Mouse (Mus musculus): ENCODE results near the gene Nphs1. TPM values are rescaled to one million over a fixed set of nuclear protein-coding genes. Genes with fewer than 3 reads are reported as not detected.

Gene Nphs1
- not detected for polyA plus RNA-seq (2017; shearing (Covaris generic))

DNA sequence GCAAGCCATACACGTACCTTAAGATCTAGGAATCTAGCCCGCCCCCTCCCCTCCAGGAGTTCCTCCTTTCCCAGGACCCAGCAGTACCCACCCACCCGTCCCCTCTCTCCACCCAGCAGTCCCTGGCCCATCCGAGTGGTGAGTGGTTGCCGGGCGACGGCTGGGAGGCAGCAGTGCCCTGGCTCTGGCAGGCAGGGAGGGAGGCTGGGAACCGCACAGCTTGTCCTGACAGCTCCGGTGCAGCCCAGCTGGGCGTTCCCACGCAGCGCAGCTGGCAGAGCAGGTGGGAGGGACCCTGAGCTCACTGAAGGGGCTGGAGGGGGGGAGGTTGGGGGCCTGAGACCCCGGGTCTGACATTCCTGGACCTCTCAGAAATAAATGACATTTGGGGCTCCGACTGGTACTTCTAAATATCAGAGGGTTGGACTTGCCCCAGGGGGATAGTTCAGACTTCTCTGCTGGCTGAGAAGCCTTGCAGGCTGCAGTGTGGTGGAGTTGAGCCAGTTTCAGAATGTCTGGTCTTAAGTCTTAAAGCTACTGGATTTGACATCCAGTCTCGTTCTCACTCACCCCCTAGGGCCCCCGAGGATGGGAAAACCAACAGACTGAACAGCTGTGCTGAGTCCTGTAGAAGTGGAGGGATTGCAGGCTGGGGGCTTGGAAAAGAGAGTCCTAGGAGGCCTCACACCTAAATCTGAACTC is at the start of gene Nphs1, which contains the start of gene Kirrel2:
TSS of gene Nphs1 (plus strand) at position 687 of the 702 bp plus-strand sequence.
TSS of gene Kirrel2 (minus strand) at position 62 of the 702 bp plus-strand sequence.

DNA sequence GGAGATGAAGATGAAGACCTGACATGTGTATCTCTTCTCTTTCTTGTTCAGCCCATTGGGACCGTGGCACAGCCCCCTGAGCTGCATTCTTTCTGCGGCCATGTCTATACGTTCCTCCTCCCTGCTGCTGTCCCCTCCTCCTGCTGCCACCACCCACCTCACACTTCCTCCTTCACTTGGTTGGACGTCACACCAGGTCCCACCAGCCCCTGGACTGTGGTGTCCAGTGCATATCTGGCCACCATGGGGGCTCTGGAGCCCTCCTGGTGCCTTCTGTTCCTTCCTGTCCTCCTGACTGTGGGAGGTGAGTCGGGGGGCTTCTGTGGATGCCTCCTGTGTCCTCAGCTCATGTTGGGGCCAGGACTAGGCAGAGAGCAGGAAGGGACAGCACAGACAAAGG is 44.5 kb upstream of the Nphs1 start, which contains the start of gene Tyrobp:
TSS of gene Tyrobp (plus strand) at position 165 of the 400 bp plus-strand sequence.

DNA sequence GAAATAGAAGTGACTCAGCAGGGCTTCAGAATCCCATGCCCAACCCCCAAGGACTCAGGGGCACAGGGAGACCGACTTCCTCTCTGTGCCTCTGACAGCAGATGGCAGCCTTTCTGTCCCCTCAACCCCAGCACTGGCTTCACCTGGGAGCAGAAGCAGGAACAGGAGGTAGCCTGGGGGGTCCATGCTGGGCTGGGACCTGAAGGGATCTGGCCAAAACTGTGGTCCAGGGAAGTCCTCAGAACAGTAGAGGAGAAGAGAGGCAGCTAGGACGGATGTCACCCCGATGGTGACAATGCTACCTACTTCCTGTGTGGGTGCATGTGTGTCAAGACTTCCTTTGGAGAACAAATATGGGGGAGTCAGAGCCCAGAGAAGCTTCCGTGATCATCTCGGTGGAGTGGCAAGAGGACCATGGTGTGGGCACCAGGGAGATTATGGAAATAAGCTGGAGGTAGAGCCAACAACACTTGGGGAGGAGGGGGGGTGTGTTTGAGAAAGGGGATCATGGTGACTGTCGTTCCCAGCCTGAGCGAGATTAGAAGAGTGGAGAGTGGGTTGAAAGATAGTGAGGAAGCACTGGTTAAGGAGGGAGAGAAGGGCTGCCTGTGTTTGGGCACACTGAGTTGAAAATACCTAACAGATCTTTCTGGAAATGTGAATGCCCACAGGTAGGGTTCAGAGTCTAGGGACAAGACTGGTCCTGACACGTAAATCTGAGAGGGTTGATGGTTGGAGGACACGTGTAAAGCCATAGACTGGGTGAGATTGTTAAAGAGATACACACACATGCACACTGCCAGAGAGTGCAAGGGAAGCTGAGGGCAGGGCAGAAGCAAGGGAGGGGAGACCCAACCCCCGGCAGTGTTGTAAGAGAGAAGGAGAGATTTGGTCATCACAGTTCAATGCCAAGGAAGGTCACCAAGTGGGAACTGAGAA is 38.3 kb upstream of the Nphs1 start, which contains the start of gene Hcst:
TSS of gene Hcst (minus strand) at position 294 of the 939 bp plus-strand sequence.

DNA sequence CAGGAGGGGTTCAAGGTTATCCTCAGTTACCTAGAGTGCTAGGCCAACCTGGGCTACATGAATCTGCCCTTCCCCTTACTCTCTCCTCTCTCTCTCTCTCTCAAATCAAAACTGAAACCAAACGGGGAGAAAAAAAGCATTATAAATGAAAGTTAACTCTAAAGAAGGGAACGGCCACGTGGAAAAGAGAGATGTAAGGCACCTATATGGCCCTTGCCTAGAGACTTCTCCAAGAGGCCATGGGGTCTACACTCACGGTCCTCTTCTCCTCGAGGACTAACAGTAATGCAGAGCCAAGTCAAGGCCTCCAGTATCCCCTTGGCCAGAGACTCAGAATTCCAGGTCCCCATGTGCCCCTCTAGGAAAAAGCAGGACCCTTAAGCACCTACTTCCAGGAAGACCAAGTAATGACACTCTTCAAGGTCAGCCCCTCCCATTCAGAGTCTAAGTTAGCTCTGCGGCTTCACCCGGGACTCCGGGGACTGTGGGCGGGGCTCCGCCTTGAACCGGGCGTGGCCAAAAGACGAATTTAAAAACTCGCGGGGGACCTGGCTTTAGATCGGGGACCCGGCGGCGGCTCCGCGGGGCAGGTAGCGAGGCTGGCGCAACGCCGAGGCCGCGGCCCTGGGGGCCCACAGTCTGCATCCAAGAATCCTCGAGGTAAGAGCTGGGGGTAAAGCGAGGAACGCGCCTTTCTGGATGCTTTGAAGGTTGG is 36.8 kb upstream of the Nphs1 start, which contains the start of gene Nfkbid:
TSS of gene Nfkbid (plus strand) at position 558 of the 715 bp plus-strand sequence.

DNA sequence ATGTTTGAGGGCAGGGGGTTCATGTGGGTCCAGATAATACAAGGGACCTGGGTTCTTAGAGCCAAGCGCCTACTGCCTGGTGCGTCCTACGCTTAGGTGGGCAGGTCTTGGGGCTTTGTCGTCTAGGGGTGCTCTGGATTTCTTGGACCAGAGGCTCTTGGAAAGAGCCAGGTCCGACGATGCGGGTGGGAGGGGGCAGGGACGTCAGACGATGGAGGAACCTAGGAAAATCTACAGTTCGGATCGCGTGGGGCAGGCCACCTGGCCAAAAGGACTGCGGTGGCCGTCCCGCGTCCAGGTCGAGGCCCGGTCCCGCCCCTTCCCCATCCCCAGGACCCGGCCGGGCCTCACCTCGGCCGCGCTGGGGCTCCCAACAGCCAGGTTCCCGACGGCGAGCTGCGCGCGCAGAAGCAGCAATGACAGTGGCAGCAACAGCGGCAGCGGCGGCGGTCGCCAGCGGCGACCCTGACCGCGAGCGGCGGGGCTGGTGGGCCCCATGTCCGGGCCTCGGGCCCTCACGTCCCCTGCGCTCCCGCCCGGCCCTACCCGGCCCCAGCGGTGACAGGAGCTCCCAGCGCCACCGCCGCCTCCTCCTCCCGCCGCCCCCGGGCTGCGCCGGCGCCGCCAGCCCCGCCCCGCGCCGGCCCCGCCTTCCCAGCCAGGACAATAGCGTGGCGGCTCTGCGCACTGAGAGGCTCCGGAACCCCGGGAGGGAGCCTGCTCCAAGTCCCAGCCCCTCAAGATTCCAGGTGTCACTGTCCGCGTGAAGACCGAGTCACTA is 13.0 kb upstream of the Nphs1 start, which contains the start of gene Aplp1:
TSS of gene Aplp1 (minus strand) at position 565 of the 781 bp plus-strand sequence.

DNA sequence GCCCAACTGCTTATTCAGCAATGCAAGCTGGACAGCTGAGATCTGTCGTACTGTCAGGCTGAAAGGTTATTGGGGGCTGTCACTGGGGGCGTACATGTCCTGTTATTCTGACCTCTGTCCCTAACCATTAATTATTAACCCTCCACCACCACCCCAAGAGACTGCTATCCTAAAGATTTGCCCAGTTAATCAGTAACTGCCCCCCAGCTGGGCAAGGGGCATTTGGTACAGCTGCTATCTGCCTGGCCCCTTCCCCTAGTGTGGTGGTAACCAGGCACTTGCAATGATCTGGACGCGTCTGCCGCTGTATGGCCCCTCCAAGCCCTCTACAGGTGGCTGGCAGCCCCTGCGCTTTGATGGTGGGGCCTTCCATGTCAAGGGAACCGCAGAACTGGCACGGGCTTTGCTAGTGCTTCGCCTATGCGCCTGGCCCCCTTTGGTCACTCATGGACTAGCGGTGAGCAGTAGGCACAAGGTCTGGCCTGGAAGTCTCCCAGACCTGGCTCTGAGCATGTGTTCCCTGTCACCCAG is 35.4 kb downstream of the Nphs1 start, which contains the start of gene Prodh2:
TSS of gene Prodh2 (plus strand) at position 222 of the 531 bp plus-strand sequence.

DNA sequence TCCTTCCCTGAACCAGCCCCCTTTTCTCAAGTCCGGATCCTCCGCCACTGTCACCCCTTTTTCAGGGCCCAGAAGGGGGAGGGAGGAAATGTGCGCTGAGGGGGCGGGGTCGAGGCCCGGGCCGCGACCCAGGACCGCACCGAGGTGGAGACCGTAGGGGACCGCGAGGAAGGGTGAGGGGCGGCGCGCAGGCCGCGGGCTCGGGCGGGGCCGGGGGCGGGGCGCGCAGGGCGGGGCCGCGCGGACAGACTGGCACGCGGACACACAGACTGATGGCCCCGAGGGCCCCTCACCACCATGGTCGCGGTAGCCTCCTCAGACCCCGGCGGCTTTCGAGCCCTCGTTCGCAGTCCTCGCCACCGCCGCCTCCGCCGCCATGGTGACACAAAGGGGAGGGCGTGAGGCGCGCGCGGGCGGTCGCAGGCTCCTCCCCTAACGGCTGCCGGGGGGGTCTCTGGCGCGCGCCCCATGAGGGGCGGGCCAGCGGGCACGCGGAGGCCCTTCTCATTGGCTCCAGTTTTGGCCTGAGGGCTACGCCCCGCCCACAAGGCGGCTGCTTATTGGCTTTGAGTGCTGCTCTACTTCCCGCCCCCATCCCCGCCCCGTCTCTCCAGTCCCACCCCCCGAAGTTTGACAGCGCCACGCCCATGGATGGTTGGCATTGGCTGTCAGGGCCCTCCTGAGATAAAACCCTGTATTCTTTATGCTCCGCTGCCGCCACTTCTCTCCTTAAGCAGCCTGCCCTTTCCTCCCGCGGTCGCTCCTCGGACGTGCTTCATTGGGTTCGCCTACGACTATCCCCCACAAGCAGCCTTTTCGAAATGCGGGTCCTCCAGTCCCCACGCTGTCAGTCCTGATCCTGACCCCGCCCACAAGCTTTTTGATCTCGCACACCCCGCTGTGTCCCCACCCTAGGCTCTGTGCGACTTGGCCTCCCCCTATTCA is 76.8 kb downstream of the Nphs1 start, which contains the start of gene Arhgap33:
TSS of gene Arhgap33 (minus strand) at position 428 of the 945 bp plus-strand sequence.

Other genes starting within 250 kb of the Nphs1 start
- gene Polr2i, start 226.4 kb upstream of the Nphs1 start, polyA plus RNA-seq (2017; shearing (Covaris generic)), result 27.8 TPM
- 34.7 TPM for gene Tbcb, start 226.0 kb upstream of the Nphs1 start, polyA plus RNA-seq (2017; shearing (Covaris generic))
- gene Ovol3, start 222.6 kb upstream of the Nphs1 start, polyA plus RNA-seq (2017; shearing (Covaris generic)), result not detected
- 1.0 TPM for gene Thap8, start 178.2 kb upstream of the Nphs1 start, polyA plus RNA-seq (2017; shearing (Covaris generic))
- 5.2 TPM for gene Wdr62, start 177.9 kb upstream of the Nphs1 start, polyA plus RNA-seq (2017; shearing (Covaris generic))
- not detected for gene Clip3, start 166.6 kb upstream of the Nphs1 start, polyA plus RNA-seq (2017; shearing (Covaris generic))
- 92.8 TPM for gene Alkbh6, start 149.6 kb upstream of the Nphs1 start, polyA plus RNA-seq (2017; shearing (Covaris generic))
- 6.1 TPM for gene Syne4, start 143.5 kb upstream of the Nphs1 start, polyA plus RNA-seq (2017; shearing (Covaris generic))
- gene E130208F15Rik, start 136.6 kb upstream of the Nphs1 start, polyA plus RNA-seq (2017; shearing (Covaris generic)), result not detected
- 24.2 TPM for gene Sdhaf1, start 134.4 kb upstream of the Nphs1 start, polyA plus RNA-seq (2017; shearing (Covaris generic))
- not detected for gene Lrfn3, start 95.5 kb upstream of the Nphs1 start, polyA plus RNA-seq (2017; shearing (Covaris generic))
- not detected for gene Tyrobp, start 44.6 kb upstream of the Nphs1 start, polyA plus RNA-seq (2017; shearing (Covaris generic))
- 367 TPM for gene Hcst, start 38.5 kb upstream of the Nphs1 start, polyA plus RNA-seq (2017; shearing (Covaris generic))
- gene Nfkbid, start 36.6 kb upstream of the Nphs1 start, polyA plus RNA-seq (2017; shearing (Covaris generic)), result 181 TPM
- gene Aplp1, start 12.8 kb upstream of the Nphs1 start, polyA plus RNA-seq (2017; shearing (Covaris generic)), result 3.6 TPM
- gene Kirrel2, start 625 bp upstream of the Nphs1 start, polyA plus RNA-seq (2017; shearing (Covaris generic)), result not detected
- not detected for gene Prodh2, start 35.3 kb downstream of the Nphs1 start, polyA plus RNA-seq (2017; shearing (Covaris generic))
- gene Arhgap33, start 76.7 kb downstream of the Nphs1 start, polyA plus RNA-seq (2017; shearing (Covaris generic)), result 1.2 TPM
- 5.3 TPM for gene Hspb6, start 93.9 kb downstream of the Nphs1 start, polyA plus RNA-seq (2017; shearing (Covaris generic))
- 4.3 TPM for gene Proser3, start 94.0 kb downstream of the Nphs1 start, polyA plus RNA-seq (2017; shearing (Covaris generic))
- 53.4 TPM for gene Lin37, start 101.5 kb downstream of the Nphs1 start, polyA plus RNA-seq (2017; shearing (Covaris generic))
- 85.7 TPM for gene U2af1l4, start 105.0 kb downstream of the Nphs1 start, polyA plus RNA-seq (2017; shearing (Covaris generic))
- 68.6 TPM for gene Gm49396, start 105.0 kb downstream of the Nphs1 start, polyA plus RNA-seq (2017; shearing (Covaris generic))
- 168 TPM for gene Psenen, start 105.3 kb downstream of the Nphs1 start, polyA plus RNA-seq (2017; shearing (Covaris generic))
- gene Igflr1, start 107.1 kb downstream of the Nphs1 start, polyA plus RNA-seq (2017; shearing (Covaris generic)), result 38.1 TPM
- gene Kmt2b, start 130.4 kb downstream of the Nphs1 start, polyA plus RNA-seq (2017; shearing (Covaris generic)), result 16.1 TPM
- 1.1 TPM for gene Zbtb32, start 140.6 kb downstream of the Nphs1 start, polyA plus RNA-seq (2017; shearing (Covaris generic))
- 0.49 TPM for gene Upk1a, start 154.5 kb downstream of the Nphs1 start, polyA plus RNA-seq (2017; shearing (Covaris generic))
- 305 TPM for gene Cox6b1, start 167.8 kb downstream of the Nphs1 start, polyA plus RNA-seq (2017; shearing (Covaris generic))
- gene Etv2, start 177.5 kb downstream of the Nphs1 start, polyA plus RNA-seq (2017; shearing (Covaris generic)), result not detected
- gene Rbm42, start 192.0 kb downstream of the Nphs1 start, polyA plus RNA-seq (2017; shearing (Covaris generic)), result 214 TPM
- gene Haus5, start 206.7 kb downstream of the Nphs1 start, polyA plus RNA-seq (2017; shearing (Covaris generic)), result 42.8 TPM
- not detected for gene Pmis2, start 213.3 kb downstream of the Nphs1 start, polyA plus RNA-seq (2017; shearing (Covaris generic))
- gene 2200002J24Rik, start 240.6 kb downstream of the Nphs1 start, polyA plus RNA-seq (2017; shearing (Covaris generic)), result not detected

Data from naive thymus-derived CD4-positive, alpha-beta T cell, adult 5 months (primary cell).